Mouse (Mus musculus) hindbrain, embryonic 11.5 days (tissue): ENCODE results near the gene Rnf130. TPM values are rescaled to one million over a fixed set of nuclear protein-coding genes. Genes with fewer than 3 reads are reported as not detected.

Source experiments
- ATAC-seq: fragments of 200-750 bp; cut with Nextera tagmentation; 2 replicates; pipeline ENCODE4 v1.8.0; 2017; ENCODE audit warnings: mild to moderate bottlenecking, moderate TSS enrichment, moderate library complexity; ENCODE audit not compliant: low FRiP score
- DNase-seq: peaks from one replicate; pipeline ENCODE4 v3.0.0-alpha.2; 2015; ENCODE audit warnings: low spot score
- H3K27ac ChIP-seq: fragments of 300-500 bp; sonication (generic); 2 replicates; pipeline ENCODE4 v1.5.1; 2014; ENCODE audit warnings: mild to moderate bottlenecking, low read depth, low read length
- H3K27me3 ChIP-seq: fragments of 300-500 bp; sonication (generic); 2 replicates; pipeline ENCODE4 v1.6.1; 2014; ENCODE audit warnings: mild to moderate bottlenecking, low read length, moderate library complexity, mixed read lengths; ENCODE audit not compliant: control insufficient read depth, insufficient read depth
- H3K36me3 ChIP-seq: fragments of 300-500 bp; sonication (generic); 2 replicates; pipeline ENCODE4 v1.6.1; 2014; ENCODE audit warnings: mild to moderate bottlenecking, low read length, moderate library complexity, mixed read lengths; ENCODE audit not compliant: control insufficient read depth, insufficient read depth
- H3K4me1 ChIP-seq: fragments of 300-500 bp; sonication (generic); replicated peaks from 2 replicates; pipeline ENCODE4 v1.6.1; 2014; ENCODE audit warnings: low read length, mixed read lengths; ENCODE audit not compliant: control insufficient read depth, insufficient read depth
- H3K4me2 ChIP-seq: fragments of 300-500 bp; sonication (generic); replicated peaks from 2 replicates; pipeline ENCODE4 v1.6.1; 2014; ENCODE audit warnings: mild to moderate bottlenecking, low read depth, low read length
- H3K4me3 ChIP-seq: fragments of 300-500 bp; sonication (generic); 2 replicates; pipeline ENCODE4 v1.5.1; 2014; ENCODE audit warnings: low read depth, low read length
- H3K9ac ChIP-seq: fragments of 300-500 bp; sonication (generic); 2 replicates; pipeline ENCODE4 v1.6.1; 2014; ENCODE audit warnings: low read depth, low read length
- H3K9me3 ChIP-seq: fragments of 300-500 bp; sonication (generic); 2 replicates; pipeline ENCODE4 v1.6.1; 2016; ENCODE audit warnings: low read length; ENCODE audit not compliant: control insufficient read depth
- WGBS: fragments of 180-500 bp; shearing (Covaris S2); extraction: QIAGEN DNeasy Blood & Tissue Kit; methylation state at CpG from one replicate; pipeline ENCODE4 v1.1.7; 2014; 5-methylcytosine and 5-hydroxymethylcytosine counted together
- polyA plus RNA-seq: library from polyadenylated mRNA; unstranded; fragments of >200 nt; fragmentation: Nextera tagmentation; extraction: Ambion mirVana; gene quantifications from 2 replicates; pipeline ENCODE4 v1.2.1, GENCODE M21; 2014

Gene Rnf130
- polyA plus RNA-seq, 1 experiment from 2014 or later: 81.0 TPM

DNA sequence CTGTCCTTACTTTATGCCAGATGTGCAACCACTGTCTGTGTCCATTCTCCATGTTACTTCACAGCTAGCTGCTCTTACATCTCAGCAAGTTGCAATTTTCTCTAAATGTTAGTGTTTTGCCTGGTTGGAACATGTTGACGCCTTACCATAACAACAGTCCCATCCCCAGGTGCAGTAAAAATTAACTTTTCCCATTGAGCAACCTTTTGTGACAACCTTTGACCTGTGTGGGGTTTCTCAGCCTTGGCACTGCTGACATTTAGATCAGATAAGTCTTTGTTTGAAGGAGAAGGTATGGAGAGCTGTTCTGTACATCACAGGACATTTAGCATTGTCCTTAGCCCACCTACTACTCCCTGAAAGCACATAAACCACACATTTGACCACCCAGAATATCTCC, 64.7 kb downstream of the Rnf130 start:
- no peak for ATAC-seq
- no peak for DNase-seq
- no peak overlapping the region for H3K9ac ChIP-seq
- H3K36me3 ChIP-seq: peaks cover 9% of the 10 kb centered on the region; the same call in 1 of the 2 replicates
- no peak overlapping the region for H3K4me3 ChIP-seq
- no peak overlapping the region for H3K4me2 ChIP-seq
- peaks cover 8% of the 10 kb centered on the region for H3K4me1 ChIP-seq
- WGBS: 74% methylated on average over 1 of the region's 1 CpGs
- H3K27me3 ChIP-seq: no peaks in the 10 kb centered on the region
- H3K9me3 ChIP-seq: no peaks in the 10 kb centered on the region
- H3K27ac ChIP-seq: no peak overlapping the region

GRCm38 (mm10) chr11:50090982-50091675, 66.0 kb downstream of the Rnf130 start:
- Histone ChIP-seq H3K4me1 (peaks cover 8% of the 10 kb centered on the region), H3K27me3 (no peaks in the 10 kb centered on the region), H3K9me3 (no peaks in the 10 kb centered on the region), H3K9ac (no peak overlapping the region), H3K36me3 (peaks cover 11% of the 10 kb centered on the region; the same call in 1 of the 2 replicates), H3K27ac (peak overlapping the region; percentile 40), H3K4me2 (no peak overlapping the region), H3K4me3 (no peak overlapping the region)
- 42% methylated on average over 5 of the region's 5 CpGs for WGBS
- DNase-seq (peak; percentile 19), ATAC-seq (no peak)

GRCm38 (mm10) chr11:50091681-50092080, 66.5 kb downstream of the Rnf130 start:
- Histone ChIP-seq H3K4me1 (peaks cover 8% of the 10 kb centered on the region), H3K27me3 (no peaks in the 10 kb centered on the region), H3K9me3 (no peaks in the 10 kb centered on the region), H3K36me3 (peaks cover 11% of the 10 kb centered on the region; the same call in 1 of the 2 replicates), H3K9ac (no peak overlapping the region), H3K27ac (no peak overlapping the region), H3K4me3 (no peak overlapping the region), H3K4me2 (no peak overlapping the region)
- ATAC-seq: no peak
- no peak for DNase-seq

- no peak for ATAC-seq
- DNase-seq: no peak
- Histone ChIP-seq H3K27me3 (no peaks in the 10 kb centered on the region), H3K9ac (no peak overlapping the region), H3K36me3 (peaks cover 7% of the 10 kb centered on the region), H3K4me3 (no peak overlapping the region), H3K9me3 (no peaks in the 10 kb centered on the region), H3K4me1 (peaks cover 5% of the 10 kb centered on the region; the same call in 1 of the 2 replicates), H3K4me2 (no peak overlapping the region), H3K27ac (no peak overlapping the region)
- 96% methylated on average over 9 of the region's 9 CpGs for WGBS
These were observed 70.5 kb downstream of the Rnf130 start for GRCm38 (mm10) chr11:50095661-50096060.

- no peak overlapping the region for H3K4me3 ChIP-seq
- DNase-seq: no peak
- 94% methylated on average over 6 of the region's 6 CpGs for WGBS
- H3K36me3 ChIP-seq: peaks cover 7% of the 10 kb centered on the region
- no peaks in the 10 kb centered on the region for H3K4me1 ChIP-seq
- H3K9me3 ChIP-seq: no peaks in the 10 kb centered on the region
- no peak overlapping the region for H3K4me2 ChIP-seq
- H3K27me3 ChIP-seq: no peaks in the 10 kb centered on the region
- no peak overlapping the region for H3K9ac ChIP-seq
- no peak overlapping the region for H3K27ac ChIP-seq
- no peak for ATAC-seq
These were observed 71.9 kb downstream of the Rnf130 start for GRCm38 (mm10) chr11:50097091-50097490.

- Histone ChIP-seq H3K27me3 (no peaks in the 10 kb centered on the region), H3K36me3 (peaks cover 5% of the 10 kb centered on the region; the same call in 1 of the 2 replicates), H3K9me3 (no peaks in the 10 kb centered on the region), H3K9ac (no peak overlapping the region), H3K4me1 (no peaks in the 10 kb centered on the region), H3K4me2 (no peak overlapping the region), H3K4me3 (no peak overlapping the region), H3K27ac (no peak overlapping the region)
- DNase-seq (no peak), ATAC-seq (no peak)
- 87% methylated on average over 8 of the region's 8 CpGs for WGBS
These were observed 73.9 kb downstream of the Rnf130 start for GRCm38 (mm10) chr11:50098961-50099481.

- no peaks in the 10 kb centered on the region for H3K4me1 ChIP-seq
- H3K27me3 ChIP-seq: no peaks in the 10 kb centered on the region
- no peak overlapping the region for H3K4me2 ChIP-seq
- no peaks in the 10 kb centered on the region for H3K9me3 ChIP-seq
- H3K9ac ChIP-seq: no peak overlapping the region
- no peak overlapping the region for H3K27ac ChIP-seq
- H3K36me3 ChIP-seq: peaks cover 5% of the 10 kb centered on the region; the same call in 1 of the 2 replicates
- H3K4me3 ChIP-seq: no peak overlapping the region
- WGBS: 88% methylated on average over 2 of the region's 2 CpGs
- ATAC-seq (no peak), DNase-seq (no peak)
These were observed 74.5 kb downstream of the Rnf130 start for GRCm38 (mm10) chr11:50099692-50100091.

- no peak overlapping the region for H3K4me2 ChIP-seq
- 92% methylated on average over 2 of the region's 2 CpGs for WGBS
- no peak overlapping the region for H3K4me3 ChIP-seq
- ATAC-seq (no peak), DNase-seq (no peak)
- no peaks in the 10 kb centered on the region for H3K4me1 ChIP-seq
- peaks cover 3% of the 10 kb centered on the region; the same call in 1 of the 2 replicates for H3K36me3 ChIP-seq
- no peaks in the 10 kb centered on the region for H3K9me3 ChIP-seq
- H3K9ac ChIP-seq: no peak overlapping the region
- no peak overlapping the region for H3K27ac ChIP-seq
- no peaks in the 10 kb centered on the region for H3K27me3 ChIP-seq
These were observed 75.6 kb downstream of the Rnf130 start for GRCm38 (mm10) chr11:50100548-50101307.
